Mouse (Mus musculus): ENCODE results near the gene Gm5475.

- TF ChIP-seq CTCF (IDR thresholded peaks at IDR 0.05; ENCODE audit: low read depth) (no peak), EP300 (optimal IDR thresholded peaks at IDR 0.05) (no peak)
Observed at GRCm38 (mm10) chr15:100401811-100402210, 20.1 kb upstream of the Gm5475 start.
